Mouse (Mus musculus): ENCODE measurements around the gene Ccr1l1.
"Not testable (repeated sequence)": the region's sequence is repeated elsewhere in the genome, so short reads cannot be mapped to it uniquely, and the experiment has no call there.

Gene Ccr1l1

DNA sequence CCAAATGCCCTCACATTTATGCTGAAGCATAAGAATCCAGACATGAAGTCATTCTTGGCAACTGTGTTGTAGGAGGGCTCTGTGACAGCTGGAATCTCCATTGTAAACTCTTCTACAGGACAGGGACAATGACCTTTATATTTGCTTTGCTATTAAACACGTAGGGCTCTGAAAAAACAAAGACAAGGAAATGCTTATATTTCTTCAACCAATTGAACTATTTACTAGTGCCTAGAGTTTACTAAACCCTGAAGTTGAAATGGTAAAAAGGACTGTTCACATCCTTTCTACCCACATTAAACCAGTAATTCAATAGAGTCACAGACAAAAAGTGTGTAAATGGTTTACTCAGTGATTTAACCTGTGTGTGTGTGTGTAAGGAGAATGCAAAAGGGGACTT lies at the start of gene Ccr1l1:
Ccr1l1 (minus strand) TSS at position 101 of the 400 bp plus-strand sequence.
- no peak for DNase-seq (ENCODE audit: low spot score)

DNA sequence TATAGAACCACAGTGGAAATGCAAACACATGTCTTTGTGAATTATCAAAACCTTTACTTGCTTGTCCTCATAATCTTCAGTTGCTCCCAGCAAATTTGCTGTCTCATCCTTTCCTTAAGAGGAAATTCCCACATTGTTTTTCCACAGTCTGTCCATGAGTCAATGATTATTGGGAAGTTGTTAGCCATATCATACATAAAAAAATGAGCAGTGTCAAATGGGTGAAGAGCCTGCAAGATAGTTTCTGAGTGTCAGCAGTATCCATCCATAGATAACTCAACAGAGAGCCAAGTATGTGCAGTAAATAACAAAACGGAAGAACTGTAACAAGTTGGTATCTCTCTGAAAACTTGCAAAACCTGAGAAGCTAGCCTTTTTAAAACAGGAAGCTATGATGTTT lies 43.5 kb upstream of the Ccr1l1 start, which contains the start of gene Ccr3:
Ccr3 (plus strand) TSS at position 301 of the 400 bp plus-strand sequence.
- DNase-seq (ENCODE audit: low spot score), result no peak

DNA sequence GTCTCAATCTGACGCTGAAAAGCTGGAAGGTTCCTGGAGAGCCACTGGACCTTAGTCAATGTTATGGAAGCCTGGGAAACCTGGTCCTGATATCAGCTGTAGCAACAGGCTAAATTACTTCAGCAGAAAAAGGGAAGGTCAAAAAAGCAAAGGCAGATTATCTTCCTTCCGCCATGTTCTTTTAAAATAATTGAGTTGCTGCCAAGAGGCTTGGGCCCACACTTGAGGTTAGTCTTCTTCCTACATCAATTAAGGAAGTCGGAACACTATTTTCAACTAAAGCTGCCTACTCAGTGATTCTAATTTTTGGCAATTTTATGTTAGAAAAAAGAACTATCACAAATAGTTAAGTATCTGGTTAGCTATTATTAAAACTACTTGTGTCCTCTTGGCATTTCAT lies 41.7 kb upstream of the Ccr1l1 start:
- no peak for DNase-seq (ENCODE audit: low spot score)

DNA sequence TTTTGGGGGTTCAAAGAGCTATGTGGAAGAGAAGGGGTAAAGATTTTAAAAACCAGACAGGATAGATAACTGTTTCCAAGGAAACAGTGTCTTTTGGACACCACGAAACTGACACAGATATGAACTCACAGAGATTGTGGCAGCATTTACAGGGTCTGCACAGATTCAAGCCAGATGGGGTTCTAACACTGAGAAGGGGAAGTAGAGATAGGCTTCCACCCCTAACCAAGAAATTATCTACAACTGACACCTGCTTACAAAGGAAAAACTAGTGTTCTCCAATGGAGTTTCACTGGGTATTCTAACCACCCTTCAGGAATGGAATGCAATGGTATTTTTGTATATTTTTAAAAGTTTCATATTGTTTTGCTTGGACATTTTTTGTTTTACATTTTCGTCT lies 37.8 kb upstream of the Ccr1l1 start:
- DNase-seq (ENCODE audit: low spot score), result no peak

DNA sequence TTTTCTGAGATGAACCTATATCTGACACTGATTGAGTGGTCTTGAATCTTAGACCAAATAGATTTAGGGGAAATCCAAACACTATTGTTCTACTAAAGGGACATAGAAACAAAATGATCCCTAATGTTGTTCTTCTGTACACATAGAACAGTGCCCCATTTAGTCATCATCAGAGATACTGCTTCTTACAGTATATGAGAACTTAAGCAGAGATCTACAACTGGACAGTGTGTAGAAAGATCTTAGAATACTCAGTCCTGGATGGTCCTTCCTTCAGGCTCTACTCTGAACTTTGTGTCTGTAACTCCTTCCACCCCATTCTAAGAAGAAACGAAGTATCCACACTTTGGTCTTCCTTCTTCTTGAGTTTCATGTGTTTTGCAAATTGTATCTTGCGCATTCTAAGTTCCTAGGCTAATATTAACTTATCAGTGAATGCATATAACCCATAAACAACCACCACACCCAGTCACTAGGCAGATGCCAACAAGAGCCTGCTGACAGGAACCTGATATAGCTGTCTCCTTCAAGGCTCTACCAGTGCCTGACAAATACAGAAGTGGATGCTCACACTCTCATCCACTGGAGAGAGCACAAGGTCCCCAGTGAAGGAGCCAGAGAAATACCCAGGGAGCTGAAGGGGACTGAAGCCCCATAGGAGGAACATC lies 36.9 kb upstream of the Ccr1l1 start:
- DNase-seq (ENCODE audit: low spot score), result no peak

DNA sequence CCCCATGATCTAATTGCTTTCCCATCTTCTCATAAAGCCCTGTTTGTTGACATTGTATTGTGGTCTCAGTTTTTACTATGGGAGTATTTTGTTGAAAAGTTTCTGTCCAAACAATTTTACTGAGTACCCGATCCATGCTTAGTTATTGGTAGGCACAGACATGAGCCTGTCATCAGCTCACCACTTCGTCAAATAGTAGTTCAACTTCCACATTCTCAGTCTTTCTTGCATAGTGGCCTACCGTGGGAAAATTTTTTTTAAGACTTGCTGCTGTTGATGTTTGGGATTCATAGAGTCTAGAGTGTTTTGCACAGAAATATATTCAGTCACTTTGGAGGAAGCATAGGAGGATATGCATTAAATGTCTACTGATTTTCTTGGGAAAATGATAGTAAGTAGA lies 35.1 kb upstream of the Ccr1l1 start:
- DNase-seq (ENCODE audit: low spot score), result no peak

DNA sequence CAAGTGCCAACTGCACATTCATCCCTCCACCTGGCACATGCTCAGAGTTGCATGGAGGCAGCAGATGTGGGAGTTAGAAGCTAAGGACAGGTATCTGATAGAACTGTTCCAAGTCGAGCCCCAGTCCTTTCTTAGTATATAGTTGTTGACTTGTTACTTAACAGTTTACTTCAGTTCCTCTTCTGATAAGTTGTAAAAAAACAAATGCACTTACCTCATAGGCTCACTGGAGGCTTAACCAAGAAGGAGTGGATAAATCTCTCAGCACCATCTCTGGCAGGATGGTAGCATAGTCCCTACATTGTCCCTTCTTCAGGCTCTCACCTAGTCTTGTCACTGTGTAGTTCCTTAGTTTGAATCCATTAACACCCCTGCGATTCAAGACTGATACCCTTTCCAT lies 34.5 kb upstream of the Ccr1l1 start:
- no peak for DNase-seq (ENCODE audit: low spot score)

DNA sequence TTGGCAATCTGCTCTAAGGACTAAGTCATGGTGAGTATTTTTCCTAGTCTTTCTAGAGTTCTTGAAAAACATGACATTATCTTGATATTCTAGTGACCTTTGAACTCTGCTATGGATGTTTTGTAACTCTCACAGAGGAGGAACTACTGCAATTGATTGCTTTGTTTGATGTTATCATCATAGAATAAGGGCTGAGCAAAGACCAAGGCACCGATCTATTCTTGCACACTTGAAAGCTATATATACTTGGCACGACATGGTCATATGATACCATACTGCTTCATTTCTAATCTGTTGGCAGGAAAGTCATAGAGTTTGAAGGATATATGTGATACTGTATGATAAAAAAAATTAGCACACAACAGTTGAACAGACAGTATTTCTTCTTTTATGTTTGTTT lies 21.6 kb upstream of the Ccr1l1 start:
- DNase-seq (ENCODE audit: low spot score), result no peak

DNA sequence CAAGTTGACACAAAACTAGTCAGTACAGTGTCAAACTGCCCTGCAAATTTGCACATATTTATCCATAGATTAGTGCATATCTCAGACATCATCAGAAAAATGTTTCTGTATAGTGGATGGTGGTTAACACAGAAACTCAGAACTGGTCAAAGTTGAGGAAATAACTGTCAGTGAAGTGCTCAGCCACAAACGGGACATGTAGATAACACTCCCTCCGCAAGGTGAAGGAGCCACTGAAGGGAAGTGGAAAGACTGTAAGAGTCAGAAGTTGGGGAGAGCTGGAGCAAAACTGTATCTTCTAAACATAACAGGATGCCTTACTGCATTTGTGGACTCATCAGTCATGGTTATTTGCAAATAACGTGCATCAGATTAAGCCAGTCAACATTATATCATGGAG lies 19.5 kb upstream of the Ccr1l1 start:
- no peak for DNase-seq (ENCODE audit: low spot score)

DNA sequence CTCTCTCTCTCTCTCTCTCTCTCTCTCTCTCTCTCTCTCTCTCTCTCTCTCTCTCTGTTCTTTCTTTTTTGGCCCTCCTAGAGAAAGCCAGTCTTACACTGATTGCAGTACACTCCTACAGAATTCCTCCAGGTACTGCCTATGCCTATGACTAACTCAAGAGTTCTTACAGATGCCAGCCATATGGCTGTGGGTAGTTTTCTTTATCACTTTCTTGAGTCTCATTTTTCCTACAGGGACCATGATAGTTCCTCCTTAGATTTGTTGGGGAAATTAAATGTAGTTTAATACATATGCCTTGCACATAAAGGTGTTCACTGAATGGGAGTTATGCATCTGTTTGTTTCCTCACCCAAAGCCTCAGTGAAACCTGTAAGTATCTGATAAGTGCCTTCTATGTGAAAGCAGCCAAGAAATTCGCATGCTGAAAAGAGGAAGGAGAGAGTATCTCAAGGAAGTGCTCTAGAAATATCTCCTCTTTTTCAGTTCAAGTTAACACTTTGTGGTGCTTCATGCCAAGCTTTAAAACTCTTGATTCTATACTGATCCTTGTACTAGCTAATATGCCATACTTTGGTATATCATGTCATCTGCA lies 13.2 kb upstream of the Ccr1l1 start:
- DNase-seq (ENCODE audit: low spot score), result no peak

DNA sequence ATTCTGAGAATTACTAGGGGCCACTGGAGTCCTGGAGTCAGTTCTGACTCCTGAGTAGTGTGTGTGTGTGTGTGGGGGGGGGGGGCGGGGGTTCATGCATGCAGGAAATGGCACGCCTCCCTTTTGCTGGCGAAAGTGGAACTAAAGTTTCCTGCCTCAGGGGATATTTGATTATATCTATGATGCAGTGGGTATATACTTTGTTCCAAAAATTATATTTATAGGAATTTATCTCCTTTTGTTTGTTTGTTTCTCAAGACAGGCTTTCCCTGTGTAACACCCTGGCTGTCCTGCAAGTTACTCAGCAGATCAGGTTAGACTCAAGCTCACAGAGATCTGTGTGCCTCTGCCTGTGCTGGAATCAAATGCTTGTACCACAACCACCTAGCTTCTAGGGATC lies 11.5 kb upstream of the Ccr1l1 start:
- DNase-seq (ENCODE audit: low spot score), result no peak

DNA sequence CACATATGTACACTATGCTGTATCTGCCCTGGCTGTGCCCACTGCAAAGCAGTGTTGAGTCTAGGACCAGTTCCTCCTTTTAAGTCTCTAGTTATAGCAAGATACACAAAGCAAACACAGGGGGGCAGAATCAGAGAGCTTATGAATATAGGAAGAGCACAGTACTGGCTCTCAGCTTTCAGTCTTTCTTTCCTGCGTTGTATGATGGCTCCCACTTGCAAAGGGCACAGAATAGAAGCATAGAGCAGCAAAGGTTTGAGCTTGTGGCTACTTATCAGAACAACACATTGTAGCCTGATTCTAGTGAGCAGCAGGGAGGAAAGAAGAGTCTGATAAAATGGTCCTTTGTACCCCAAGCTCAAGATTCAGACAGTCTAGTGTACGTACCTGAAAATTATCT lies 8.0 kb upstream of the Ccr1l1 start:
- no peak for DNase-seq (ENCODE audit: low spot score)

DNA sequence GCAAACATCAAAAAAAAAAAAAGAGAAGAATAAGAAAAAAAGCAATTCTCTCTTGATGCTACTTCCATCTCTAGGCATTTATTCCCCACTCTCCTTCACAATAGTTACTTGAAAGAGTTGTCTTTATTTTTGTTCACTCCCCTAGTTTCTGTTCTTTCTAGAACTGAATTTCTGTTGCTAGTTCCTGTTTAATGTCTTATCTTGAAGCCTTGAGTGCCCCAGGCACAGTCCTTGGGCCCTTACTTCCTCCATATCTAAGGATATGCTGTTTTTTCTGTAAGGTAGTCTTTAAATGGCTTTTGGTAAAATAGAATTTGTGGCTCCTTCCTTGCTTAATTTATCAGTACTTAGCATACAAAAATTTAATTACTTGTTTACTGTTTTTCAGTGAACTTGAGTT lies 6.7 kb upstream of the Ccr1l1 start:
- DNase-seq (ENCODE audit: low spot score), result no peak

DNA sequence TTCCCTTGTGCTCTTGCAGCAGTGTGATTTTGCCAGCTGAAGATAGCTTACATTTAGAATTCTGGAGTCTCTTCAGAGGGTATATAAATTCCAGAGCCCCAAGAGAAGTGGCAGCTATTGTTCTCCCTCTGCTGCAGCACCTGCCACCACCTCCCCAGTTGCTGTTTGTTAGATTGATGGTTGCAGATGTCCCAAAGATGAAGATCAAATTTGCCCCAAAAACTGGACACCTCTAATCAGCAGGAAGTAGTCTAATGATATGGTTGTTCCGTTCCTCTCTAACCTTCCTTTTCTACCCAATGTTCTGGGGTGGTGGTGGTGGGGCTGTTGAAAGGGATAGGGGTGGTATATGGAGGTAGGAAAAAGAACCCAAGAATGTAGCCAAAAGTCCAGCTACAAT lies 4.5 kb upstream of the Ccr1l1 start:
- no peak for DNase-seq (ENCODE audit: low spot score)

DNA sequence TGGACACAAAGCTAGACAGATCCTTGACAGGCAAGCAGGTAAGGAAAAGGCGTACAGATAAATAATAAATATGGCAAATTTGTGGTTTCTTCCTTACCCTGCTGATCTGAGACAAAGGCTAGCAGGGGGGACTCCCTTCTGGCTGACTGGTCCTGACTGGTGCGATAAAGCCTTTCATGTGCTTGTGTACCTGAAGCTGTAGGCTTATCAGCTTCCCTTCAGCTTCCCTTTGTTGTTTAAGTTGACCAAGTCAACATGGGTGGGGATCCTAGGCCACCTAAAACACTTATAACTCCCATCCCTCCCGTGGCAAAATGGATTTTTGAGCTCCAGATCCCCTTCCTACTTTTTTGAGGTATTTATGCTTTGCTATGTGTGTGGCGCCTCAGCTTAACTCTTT lies 3.7 kb upstream of the Ccr1l1 start:
- DNase-seq (ENCODE audit: low spot score), result no peak

DNA sequence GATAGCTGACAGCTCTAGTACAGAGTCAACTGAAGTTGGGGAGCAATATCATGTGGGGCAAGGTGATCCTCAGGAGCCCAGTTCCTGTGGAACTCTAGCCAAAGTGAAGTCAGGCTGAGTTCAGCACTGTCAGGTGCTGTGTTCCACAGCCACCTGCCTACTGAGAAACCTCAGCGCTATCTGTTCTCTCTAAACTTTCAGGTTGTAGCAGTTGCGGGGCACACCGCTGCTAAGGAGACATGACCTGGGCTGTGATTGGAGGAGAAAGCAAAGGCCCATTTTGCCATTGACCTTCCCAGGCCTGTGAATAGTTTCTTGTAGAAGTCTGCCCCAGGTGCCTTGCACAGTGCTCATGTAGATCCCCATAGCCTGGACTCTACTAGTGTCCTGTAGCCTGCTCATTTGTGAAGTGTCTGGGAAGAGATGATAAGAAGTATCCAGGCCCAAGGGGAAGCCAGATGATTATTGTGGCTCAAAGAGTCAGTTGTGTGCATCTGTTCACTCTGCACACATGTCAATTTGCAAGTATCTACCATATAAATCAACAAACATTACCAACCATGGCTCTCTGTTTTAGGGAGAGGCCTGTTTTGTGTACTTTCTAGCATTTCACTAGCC lies 2.8 kb upstream of the Ccr1l1 start:
- not testable (repeated sequence) for DNase-seq (ENCODE audit: low spot score)

DNA sequence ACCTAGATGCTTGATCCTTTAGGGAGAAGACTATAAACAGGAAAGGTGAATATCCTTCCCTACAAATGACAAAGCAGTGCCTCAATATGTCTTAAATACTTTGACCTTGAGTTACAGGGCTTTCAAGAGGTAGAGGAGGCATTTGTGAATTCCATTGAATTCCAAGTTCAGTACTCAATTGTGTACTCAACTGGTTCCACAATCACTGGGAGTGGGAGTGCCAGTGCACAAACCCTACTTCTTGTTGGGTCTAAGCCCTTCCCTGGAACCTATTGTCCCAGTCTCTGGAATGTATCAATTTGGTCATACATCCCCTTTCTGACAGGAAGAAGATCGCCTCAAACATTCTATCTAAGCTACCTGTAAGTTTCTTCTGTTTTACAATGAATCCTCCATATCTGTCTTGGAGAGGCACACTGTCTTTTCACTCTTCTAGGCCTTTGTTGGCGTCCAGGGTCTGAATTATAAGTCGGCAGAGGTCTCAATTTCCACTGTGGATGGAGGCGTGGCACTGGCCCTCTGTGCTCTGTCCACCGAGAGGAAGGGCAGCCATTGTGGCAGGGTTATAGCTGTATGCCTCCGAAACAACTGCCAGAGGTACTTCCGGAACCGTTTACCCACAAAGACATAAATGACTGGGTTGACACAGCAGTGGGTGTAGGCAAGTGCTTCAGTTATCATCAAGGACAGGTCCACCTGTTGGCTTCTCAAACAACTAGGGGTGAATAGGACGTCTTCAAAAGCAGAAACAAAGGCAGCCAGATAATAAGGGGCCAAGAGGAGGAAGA lies 1.1 kb downstream of the Ccr1l1 start:
- no peak for DNase-seq (ENCODE audit: low spot score)

DNA sequence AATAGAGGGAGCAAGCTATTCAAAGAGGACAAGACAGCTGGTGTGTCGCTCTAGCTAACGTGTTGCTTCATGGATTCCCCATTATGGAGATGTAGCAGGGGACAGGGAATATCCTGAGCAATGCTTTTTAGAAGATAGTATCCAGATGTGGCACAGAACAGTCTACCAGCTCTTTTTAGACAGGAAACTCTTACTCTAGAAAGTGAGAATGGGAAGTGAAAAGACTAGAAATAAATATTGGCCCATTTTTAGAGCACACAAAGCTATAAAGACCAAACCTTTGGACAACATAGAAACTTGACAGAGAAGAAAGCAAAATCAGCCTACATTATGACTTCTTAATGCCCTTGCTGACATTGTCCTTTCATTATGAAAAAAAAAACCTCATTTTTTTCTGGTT lies 2.6 kb downstream of the Ccr1l1 start:
- no peak for DNase-seq (ENCODE audit: low spot score)

DNA sequence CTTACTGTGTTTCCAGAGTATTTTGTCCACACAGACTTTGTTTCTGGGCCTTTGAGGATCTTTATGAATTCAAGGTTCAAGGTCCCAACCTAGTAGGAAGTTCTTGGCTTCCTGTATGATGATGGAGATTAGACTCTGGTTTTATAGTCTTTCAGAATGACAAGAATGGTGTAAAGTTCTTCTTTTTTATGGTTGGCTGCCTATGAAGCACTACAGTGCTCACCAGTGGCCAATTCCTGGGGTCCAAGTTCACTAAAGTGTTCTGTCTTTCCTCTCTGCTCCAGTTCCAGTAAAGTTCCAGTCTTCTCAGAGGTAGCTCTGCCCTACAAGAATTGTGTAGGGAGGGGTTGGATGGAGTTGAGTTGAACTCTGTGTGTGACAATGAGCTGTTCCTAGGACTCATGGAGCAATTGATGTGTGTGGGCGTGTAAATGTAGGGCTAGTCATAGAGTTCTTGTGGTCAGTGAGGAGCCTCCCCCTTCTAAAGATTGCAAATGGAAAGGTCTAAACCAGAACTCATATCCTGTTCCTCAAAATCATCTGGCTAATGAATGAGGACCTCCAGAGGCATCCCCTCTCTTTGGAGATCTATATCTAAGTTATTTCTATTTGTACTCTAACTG lies 9.8 kb downstream of the Ccr1l1 start, which contains the start of gene Ccr1:
Ccr1 (minus strand) TSS at position 403 of the 623 bp plus-strand sequence.
- DNase-seq (ENCODE audit: low spot score), result no peak

DNA sequence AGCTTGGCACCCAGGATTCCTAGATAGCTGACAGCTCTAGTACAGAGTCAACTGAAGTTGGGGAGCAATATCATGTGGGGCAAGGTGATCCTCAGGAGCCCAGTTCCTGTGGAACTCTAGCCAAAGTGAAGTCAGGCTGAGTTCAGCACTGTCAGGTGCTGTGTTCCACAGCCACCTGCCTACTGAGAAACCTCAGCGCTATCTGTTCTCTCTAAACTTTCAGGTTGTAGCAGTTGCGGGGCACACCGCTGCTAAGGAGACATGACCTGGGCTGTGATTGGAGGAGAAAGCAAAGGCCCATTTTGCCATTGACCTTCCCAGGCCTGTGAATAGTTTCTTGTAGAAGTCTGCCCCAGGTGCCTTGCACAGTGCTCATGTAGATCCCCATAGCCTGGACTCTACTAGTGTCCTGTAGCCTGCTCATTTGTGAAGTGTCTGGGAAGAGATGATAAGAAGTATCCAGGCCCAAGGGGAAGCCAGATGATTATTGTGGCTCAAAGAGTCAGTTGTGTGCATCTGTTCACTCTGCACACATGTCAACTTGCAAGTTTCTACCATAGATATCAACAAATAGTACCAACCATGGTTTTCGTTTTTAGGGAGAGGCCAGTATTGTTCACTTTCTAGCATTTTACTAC lies 11.2 kb downstream of the Ccr1l1 start:
- DNase-seq (ENCODE audit: low spot score), result not testable (repeated sequence)

DNA sequence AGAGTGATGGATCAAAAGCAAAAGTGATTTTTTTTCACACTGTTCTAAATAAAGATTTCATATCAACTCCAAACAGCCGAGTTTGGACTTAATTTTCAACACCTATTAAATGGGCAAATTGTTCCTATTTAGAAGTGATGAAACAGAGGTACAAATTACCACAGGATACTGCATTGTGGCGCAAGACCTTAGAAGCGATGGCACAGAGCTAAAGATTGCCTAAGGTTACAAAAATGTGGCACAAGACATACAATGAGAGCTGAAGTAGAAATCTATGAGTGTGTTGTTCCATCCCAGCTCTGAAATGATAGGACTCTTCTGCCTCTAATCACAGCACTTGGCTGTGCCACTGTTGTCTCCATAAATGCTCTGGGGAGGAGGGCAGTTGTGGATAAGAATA lies 13.4 kb downstream of the Ccr1l1 start:
- no peak for DNase-seq (ENCODE audit: low spot score)

DNA sequence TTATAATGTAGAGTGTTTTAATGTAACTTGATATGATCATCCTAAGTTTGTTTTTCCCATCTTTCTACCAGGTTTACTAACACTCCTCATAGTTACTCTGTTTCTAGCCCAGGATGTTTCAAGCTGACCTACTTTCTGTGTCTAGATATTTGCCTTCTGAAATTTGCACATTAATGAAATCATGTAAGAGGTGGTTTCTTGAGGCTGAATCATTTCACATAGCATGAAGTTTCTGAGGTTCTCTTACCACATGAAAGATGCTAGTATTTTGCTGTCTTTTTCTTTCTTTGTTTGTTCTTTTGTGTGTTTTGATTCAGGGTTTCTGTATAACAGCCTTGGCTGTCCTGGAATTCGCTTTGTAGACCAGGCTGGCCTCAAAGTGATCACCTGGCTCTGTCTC lies 18.0 kb downstream of the Ccr1l1 start:
- no peak for DNase-seq (ENCODE audit: low spot score)
